Mouse (Mus musculus): ENCODE results near the gene Rad51b.

The Rad51b gene

DNA sequence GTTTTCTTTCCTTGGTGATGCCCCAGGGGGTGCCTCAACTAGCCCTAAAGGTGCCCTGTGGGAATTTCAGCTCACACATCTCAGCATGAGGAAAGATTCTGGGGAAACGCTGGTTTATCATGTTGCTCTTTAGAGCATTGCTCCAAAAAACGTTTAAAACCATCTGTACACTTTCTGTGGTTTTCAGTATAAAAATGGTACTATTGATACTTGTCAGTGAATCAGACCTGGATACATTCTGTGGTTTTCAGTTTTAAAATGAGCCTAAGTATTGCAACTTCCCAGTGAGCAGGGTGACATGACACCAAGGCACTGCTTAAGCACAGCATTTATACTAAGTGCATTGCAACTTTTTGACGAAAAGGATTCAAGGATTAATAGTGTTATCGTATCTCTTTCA, 139.8 kb downstream of the Rad51b start:
- DNase-seq (ENCODE audit: low spot score in 2 of 2), result no peak

DNA sequence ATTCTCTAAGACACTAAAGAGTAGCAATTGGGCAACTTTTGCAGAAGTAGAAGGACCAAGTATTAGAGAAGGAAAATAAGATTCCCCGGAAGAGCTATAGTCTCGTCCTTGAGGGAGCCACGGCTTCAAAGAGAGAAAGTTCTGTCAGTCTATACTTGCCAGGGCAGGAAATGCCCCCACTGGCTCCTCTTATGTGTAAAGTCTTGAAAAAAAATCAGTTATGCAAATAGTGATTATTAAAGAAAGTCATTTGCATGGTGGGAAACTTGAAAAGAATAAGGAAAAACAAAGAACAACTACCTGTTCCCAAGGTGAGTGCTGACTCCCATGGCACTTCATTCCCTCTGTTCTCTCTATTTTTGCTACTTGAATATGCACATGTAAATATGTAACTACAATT, 140.5 kb downstream of the Rad51b start:
- no peak for DNase-seq (ENCODE audit: low spot score in 2 of 2)

DNA sequence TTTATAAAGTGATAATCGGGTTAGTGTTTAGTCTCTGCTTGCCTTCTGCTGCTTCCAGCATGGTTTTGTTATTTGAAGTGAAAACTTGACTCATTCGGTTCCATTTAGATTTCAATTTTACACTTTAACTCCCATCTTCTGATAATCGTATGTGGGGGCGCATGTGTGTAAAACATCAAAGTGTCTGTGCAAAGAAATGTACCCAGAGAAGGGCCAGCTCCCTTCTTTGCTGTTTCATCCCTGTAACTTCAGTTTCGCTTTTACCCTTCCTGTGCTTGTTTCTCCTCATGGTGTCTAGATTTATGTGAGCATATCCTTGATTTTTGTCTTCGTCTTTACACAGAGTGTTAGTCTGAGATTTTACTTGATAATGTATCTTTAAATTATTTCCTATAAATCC, 142.9 kb downstream of the Rad51b start:
- DNase-seq (ENCODE audit: low spot score in 2 of 2), result no peak

DNA sequence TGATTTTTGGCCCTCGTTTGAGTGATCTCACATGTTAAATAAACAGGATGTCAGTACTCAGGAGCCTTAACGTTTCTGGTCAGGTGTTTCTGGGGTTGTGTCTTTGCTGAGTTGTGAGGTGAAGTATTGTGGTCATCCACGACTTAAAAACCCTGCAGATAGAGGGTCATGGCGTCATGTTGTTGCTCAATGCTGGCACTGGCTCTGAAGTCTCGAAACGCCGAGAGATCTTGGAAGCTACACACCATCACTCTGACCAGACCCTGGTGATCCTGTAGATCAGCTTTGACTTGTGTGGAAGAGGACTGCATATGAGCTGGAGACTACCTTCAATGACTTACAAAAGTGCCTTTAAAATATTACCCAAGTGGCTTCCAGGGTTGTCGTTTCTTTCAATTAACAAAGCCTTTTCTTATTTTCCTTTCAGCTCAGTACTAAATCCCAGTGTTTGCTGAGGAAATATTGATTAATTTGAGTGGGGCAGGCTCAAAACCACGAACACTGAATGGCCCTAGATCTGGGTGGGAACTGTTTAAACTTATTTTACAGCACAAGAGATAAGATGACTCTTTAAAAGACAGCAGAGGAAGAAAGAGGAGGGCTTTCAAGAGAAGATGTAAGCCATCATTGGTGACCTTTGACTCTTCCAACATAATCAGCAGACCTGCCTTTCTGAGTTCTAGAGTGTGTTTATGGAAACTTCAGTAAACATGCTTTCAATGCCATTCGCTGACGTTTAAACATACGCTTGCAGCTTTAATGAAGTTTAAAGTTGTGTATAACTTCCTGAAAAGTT, 144.3 kb downstream of the Rad51b start:
- no peak for DNase-seq (ENCODE audit: low spot score in 2 of 2)

DNA sequence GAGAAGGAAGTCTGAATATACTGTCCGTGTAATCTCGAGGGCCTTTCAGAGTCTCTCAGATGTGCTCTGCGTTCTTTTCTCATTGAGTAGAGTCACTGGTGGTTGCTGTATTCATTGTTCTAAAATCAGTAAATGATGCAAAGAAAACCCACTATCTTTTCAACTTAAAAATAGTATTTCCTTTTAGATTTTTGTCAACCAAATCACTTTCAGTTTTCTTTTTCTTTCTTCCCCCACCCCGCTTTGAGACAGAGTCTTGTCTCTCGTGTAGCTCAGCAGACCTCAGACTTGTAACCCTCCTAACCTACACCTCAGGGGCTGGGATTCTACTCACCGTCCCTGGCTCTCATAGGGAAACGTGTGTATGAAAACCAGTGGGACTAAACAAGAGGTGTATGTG, 145.0 kb downstream of the Rad51b start:
- DNase-seq (ENCODE audit: low spot score in 2 of 2), result no peak

DNA sequence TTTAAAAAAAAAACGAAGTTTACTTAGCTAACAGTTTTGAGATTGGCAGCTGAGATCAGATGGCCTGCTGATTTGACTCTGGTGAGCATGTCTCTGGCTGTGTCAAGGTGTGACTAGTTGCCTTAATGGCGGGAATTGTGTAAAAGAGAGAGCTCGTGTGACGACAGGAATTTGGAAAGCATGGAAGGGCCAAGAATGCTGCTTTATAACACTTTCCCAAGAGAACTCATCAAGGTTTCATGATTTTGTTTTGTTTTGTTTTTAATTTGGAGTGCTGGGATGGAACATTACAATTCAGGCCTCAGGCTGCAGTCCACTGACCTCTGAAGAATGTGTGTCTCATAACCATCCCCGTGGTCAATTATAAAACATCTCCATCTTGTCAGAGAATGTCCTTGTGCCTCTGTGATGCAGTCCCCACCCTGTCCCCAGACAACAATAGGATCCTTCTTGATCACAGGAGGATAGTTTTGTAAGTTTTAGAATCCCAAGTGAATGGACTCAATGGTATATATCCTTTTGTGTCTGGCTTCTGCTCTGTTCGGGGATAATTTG, 145.8 kb downstream of the Rad51b start:
- DNase-seq (ENCODE audit: low spot score in 2 of 2), result no peak

DNA sequence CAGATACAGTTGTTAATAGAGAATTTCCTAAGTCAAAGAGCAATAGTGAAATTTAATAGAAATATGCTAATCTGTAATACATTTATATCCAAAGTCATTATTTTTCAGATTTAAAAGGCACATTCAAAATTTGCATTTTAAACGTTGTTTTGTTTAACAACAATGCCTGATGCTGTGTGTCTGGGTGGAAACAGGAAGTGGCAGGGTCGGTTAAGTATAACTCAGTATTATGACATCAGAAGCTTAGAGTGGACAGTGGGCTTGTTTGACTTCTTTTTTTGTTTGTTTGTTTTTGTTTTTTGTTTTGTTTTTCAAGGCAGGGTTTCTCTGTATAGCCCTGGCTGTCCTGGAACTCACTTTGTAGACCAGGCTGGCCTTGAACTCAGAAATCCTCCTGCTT, 147.6 kb downstream of the Rad51b start:
- no peak for DNase-seq (ENCODE audit: low spot score in 2 of 2)

DNA sequence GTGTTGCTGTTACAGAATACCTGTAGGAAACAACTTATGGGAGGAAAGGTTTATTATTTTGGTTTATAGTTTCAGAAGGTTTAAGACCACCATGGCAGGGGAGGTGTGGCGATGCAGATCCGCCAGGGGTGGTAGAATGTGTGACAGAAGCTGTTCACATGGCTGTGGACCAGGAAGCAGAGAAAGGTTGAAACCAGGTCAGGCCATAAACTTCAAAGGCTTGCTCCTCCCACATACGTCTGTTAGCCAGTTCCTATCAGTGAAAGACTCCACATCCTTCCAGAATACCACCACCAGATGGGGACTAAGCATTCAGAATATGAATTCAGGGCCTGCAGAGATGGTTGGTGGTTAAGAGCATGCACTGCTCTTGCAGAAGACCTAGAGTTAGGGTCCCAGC, 150.0 kb downstream of the Rad51b start:
- no peak for DNase-seq (ENCODE audit: low spot score in 2 of 2)

DNA sequence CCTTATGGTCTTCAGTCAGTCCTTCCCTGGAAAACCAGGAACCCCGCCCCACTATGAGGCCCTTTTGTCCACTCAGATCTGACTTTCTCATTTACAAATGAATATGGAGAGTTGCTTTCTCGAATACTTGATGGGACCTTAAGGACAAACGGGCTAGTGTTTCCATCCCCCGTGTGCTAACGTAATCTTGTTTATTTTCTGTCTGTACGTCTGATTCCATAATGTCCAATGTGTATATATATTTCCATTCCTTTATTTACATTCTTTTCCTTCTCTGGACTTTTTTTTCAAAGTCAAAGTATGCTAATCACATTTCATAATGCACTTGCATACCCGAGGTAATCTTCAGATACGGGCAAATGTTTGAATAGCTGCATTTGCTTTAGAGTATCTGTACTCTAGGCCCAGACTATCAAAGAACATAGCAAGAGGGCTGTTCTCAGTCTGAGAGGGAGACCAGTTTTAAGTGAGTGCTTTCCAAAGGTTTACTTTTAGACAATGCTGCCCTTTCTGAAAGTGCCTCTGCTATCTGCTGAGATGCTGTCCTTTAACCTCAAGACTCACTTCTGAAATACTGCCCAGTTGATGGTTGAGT, 152.8 kb downstream of the Rad51b start:
- no peak for DNase-seq (ENCODE audit: low spot score in 2 of 2)

DNA sequence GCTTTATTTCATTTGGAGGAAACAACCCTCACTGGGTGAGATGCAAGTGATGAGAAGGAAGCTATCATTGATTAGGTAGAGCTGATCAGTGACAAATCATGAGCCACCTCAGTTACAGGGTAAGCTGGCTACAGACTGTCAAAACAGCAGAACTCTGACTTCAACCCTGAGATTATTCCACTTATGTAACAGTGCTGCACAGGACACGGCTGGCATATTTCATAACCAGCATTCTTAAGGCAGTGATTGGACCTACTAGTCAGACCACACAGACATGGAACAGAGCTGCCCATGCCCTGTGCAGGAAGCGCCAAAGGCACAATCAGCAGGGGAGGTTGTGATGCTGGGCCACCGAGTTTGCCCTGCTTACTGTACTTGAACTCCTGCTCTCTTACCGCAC, 155.8 kb downstream of the Rad51b start:
- DNase-seq (ENCODE audit: low spot score in 2 of 2), result no peak

DNA sequence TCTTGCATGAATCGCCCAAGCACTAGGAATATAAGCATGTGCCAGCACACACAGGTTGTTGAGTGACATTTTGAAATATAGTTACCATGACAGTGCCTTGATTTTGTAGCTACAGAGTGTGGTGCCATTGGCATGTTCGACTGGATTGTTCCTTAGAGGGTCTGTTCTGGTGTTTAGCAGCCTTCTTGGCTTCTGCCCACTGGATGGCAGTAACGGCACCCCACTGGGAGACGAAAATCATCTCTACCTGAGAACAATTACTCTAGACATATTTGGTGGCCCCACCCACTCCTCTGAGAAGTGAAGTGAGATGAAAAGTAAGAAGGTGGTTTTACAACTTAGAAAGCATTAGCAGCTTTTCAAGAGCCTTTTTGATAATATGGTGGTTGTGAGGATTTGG, 156.9 kb downstream of the Rad51b start:
- no peak for DNase-seq (ENCODE audit: low spot score in 2 of 2)

DNA sequence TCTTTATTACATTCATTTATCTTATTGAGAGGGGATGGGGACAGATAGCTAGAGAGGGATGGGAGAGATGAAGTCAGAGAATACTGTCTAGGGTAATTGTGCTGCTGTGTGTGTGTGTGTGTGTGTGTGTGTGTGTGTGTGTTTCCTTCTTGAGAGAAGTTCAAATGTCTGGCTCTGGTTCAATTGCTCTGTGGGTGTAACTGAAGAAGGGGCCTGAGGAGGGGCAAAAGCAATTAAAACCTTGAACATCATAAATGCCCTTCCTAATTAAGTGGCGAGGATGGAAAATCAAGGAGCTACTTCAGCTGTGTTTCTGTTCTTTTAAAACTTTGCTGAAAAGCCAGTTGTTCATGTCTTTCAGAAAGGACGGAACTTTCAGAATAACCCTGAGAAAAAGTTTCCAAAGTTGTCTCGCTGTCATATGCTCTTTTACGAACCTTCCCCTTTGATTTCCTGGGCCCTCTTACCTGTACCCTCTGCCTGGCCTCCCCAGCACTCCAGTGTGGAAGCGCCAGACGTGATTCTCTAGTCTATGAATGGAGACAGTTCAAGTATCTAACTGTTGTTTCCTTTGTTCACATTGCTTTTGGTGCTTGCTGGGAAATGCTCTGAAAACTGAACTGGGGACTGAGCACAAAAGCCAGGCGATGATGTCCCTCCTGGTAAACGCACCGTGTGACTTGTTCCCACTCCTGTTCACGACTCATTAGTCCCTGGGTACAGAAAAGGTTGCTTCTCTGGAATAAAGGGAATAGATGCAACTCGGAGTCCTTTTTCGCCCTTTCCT, 158.2 kb downstream of the Rad51b start:
- no peak for DNase-seq (ENCODE audit: low spot score in 2 of 2)

DNA sequence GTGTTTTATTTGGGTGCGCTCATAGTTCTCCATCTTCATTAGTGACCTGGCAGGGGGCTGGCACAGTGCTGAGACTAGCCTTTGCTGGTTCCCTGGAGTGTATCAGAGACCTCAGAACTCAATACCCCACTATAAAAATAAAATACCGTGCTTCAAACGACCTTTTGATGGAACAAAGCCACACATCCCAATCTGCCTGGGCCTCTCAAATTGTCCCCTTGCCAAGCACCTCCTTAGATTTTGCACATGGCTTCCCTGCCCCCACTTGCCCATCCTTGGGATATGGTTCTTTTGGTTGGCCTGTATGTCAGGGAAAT, 158.7 kb downstream of the Rad51b start:
- no peak for DNase-seq (ENCODE audit: low spot score in 2 of 2)

DNA sequence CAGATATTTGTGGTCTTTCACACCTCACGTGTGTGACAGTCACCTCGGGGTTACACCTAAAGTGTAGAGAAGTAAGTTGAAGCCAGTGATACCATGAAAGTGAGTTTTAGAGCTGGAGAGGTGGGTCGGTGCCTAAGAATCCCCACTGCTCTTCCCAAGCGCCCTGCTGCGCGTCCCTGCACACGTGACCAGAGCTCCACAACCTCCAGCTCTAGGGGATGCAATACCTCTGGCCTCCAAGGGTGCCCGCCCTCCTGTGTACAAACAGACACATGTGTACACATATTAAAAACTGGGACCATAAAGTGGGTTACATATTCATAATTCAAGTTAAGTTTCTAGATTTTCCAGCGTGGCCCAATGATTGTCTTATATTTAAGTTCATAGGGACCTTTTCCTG, 159.2 kb downstream of the Rad51b start:
- DNase-seq (ENCODE audit: low spot score in 2 of 2), result no peak

DNA sequence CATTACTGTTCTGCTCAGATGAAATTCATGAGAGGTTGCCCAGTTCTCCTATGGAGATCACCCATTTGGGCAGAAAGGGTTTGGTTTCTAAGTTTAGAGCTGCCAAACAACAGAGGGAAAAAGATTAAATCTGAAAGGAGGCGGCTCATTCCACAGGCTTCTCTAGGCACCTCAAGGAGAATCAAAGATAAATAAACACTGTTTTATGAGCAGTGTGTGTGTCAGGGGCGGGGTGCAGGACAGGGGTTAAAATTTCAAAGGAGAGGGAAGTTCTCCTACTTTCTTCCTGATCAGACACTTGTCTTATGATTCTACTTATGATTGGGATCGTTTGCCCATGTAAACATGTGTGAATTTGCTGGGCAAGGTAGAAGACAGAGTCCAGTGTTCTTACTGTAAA, 166.3 kb downstream of the Rad51b start:
- DNase-seq (ENCODE audit: low spot score in 2 of 2), result no peak

DNA sequence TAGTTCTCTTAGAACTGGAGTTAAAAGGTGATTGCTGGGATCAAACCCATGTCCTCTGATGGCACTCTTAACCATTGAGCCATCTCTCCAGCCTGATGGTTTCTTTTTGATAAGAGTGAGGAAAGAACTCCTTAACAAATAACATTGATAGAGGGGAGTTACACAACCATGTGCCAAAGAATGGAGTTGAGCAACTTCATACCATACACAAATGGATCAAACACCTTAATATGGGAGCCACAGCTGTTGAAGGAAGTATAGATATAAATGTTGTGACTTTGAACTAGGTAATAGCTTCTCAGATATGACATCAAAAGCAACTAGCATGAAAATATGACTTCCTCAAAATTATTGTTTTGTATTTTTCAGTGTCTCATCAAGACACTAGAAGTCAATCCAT, 173.0 kb downstream of the Rad51b start:
- DNase-seq (ENCODE audit: low spot score in 2 of 2), result no peak

DNA sequence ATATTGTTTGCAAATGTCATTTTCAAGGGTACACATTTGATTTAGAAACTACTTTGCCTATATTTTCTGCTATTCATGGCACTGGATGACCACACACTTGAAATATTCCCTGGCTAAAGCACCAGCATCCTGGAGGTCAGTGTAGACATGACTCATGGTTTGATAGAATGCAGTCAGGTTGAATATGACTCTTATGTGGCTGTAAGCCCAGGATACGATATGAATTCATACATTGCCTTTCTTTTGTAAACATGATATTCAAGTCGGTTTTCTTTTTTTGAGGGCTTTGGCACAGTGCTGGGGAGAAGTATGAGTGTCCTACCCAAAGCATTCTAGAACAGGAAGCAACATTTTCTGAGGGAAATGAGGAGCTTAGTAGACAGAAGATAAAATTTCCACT, 174.8 kb downstream of the Rad51b start:
- no peak for DNase-seq (ENCODE audit: low spot score in 2 of 2)

DNA sequence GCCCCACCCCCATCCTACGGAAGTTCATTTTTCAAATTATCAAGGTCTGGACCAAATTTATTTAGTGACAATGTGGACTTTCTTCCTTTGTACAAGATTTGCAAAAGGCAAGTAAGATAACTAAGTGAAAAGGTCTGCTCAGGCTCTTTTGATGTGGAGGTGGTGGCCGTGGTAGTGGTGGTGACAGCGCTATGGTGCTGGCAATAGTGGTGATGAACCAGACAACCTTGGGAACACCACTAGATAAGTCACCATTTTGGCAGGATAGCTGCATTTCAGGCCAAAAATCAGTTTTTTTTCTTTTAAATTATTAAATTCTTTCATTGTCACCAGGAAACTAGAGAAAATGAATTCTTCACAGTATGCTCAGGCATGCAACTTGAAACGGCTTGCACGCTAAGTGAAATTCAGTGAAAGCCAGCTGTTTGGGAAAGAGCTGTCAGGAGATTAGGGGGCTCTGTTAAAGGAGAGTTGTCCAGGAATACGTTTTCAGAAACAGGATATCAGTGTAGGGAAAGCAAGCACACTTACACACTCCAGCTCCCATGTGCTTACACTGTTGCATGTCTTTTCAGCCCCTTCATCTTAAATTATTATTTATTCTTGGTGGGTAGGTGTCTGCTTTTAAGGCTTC, 179.4 kb downstream of the Rad51b start:
- no peak for DNase-seq (ENCODE audit: low spot score in 2 of 2)

DNA sequence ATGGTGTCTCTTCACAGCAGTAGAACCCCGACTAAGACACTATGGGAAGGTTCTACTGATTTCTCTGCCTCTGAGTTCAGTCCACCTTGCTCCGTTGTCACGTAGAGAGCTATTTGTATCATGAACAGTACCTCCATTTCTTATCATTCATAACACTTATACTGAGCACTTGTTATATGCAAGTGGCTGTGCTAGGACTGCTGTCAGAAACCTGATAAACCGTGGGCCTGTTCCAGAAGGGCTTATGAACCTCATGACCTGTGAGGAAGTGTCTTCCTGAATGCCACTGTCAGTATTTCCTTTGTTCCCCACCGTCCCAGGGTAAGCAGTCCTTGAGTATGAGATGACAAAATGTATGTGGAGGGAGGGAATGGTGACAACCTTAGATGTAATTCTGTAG, 181.7 kb downstream of the Rad51b start:
- DNase-seq (ENCODE audit: low spot score in 2 of 2), result no peak

DNA sequence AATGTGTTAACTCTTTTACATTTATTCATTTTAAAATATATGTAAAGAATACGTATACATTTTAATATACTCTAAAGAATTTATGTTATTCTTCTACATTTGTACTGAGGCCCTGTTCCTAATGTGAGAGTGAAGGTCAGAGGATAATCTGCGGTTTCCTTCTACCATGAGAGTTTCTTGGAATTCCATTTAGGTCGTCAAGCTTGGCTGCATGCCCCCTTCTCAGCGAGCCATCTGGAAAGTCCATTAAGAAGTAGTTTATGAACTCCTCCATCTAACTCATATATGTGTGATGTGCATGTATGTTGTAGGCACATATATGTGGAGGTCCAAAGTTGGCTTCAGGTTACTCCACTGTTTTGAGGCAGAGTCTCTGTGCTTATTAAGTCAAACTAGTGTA, 188.4 kb downstream of the Rad51b start:
- DNase-seq (ENCODE audit: low spot score in 2 of 2), result no peak

DNA sequence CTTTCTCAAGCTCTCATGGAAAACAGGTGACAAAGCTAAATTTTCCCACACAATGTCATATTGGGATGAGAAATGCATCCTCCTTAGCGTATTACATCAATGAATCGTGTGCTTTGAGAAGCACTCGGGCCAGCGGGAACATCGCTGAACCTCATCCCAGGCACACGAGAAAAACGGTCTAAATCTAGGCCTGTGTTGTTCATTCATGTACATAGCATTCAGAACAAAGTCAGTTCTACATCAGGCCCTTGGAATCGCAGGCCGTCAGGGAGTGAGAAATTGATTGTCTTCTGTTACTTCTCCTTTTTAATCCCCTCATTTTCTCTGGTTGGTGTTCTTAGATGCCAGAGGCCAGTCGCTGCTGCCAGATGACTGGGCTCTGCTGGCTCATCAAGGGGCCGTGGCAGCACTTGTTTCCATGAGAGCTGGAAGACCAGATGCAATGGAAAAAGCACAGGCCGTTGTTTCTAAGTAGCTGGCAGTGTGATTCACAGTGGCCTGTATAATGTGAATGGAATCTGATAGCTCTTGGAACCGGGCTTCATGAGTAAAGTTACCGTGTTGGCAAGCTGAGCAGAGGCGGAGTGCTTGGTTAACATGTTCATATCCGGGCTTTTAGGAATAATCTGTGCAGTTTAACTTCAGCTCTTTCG, 191.6 kb downstream of the Rad51b start:
- no peak for DNase-seq (ENCODE audit: low spot score in 2 of 2)

DNA sequence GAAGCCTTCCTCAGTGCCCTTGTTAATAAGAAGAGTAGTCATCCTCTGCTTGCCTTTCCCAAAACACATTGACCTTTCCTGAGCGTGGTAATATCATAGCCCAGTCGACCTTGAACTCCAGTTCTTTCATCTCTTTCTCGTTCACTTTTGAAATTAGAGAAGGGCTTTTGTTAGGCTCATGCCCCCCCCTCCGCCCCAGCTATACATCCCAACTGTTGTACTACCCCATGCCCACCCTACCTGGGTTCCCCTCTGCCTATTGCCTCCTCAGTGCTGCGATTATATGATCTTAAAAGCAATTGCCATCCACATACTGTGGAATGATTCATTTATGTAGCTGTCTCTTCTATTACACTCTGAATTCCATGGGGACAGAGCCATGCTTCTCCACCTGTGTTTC, 193.5 kb downstream of the Rad51b start:
- DNase-seq (ENCODE audit: low spot score in 2 of 2), result no peak
